Mouse (Mus musculus) brain, embryonic 14.5 days (tissue): Measurements from ENCODE around the gene Ltc4s.

Experiments used
- CTCF ChIP-seq: fragments of 200-500 bp; IDR thresholded peaks from 2 replicates; pipeline ENCODE4 v1.5.1; 2012; ENCODE audit warnings: inconsistent platforms, mild to moderate bottlenecking, moderate library complexity, borderline replicate concordance; ENCODE audit not compliant: insufficient read depth, insufficient read length; ENCODE audit errors: extremely low read depth
- POLR2A ChIP-seq: fragments of 200-500 bp; IDR thresholded peaks from 2 replicates; pipeline ENCODE4 v1.6.1; 2012; ENCODE audit warnings: mild to moderate bottlenecking, inconsistent platforms, borderline replicate concordance; ENCODE audit not compliant: poor library complexity, insufficient read depth, insufficient read length, severe bottlenecking; ENCODE audit errors: extremely low read depth

- no peak for TF ChIP-seq POLR2A
- no peak for TF ChIP-seq CTCF
Observed at GRCm38 (mm10) chr11:50227226-50227625, 11.2 kb downstream of the Ltc4s start.
